Mouse (Mus musculus) embryo, embryonic 9.5 days (tissue): Measurements from ENCODE around the gene Ly86.

Source experiments
- DNase-seq: peaks from one replicate; pipeline ENCODE4 v3.0.0-alpha.2; 2017; ENCODE audit errors: extremely low spot score

Gene Ly86

DNA sequence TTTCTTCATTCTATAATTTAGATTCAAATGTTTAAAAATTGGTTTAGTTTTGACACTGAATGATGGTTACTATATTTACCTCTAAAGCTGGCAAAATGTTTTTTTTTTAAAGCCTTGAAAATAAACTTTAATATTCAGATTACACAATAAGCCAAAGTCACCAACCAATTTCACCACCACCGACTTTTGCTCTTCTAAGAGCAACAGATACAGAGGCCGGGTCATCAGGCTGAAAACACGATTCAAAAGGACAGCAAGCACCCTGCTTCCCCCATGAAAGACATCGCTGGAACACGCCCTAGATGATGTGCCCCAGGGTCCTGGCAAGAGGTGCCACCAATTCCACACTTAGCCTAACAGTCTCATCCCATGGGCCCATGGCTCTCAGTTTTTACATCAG, 113.5 kb downstream of the Ly86 start:
- no peak for DNase-seq

DNA sequence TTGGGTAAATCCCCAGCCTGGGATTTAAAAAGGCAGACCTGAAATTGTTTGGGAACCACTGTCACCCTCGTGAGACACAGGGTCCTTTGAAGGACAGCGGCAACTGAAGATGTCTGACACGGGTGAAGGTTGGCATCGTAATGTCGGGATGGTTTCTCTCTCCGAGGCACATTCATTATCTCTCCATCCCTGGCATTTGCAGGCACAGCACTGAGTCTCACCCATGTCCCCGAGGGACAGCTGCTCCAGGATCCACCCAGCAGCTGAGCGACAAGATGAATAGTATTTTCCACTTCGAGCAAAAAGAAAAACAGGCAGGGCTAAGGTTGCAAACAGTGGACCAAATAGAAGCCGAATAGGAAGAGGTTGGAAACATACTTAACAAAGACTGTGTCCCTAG, 114.0 kb downstream of the Ly86 start:
- no peak for DNase-seq

DNA sequence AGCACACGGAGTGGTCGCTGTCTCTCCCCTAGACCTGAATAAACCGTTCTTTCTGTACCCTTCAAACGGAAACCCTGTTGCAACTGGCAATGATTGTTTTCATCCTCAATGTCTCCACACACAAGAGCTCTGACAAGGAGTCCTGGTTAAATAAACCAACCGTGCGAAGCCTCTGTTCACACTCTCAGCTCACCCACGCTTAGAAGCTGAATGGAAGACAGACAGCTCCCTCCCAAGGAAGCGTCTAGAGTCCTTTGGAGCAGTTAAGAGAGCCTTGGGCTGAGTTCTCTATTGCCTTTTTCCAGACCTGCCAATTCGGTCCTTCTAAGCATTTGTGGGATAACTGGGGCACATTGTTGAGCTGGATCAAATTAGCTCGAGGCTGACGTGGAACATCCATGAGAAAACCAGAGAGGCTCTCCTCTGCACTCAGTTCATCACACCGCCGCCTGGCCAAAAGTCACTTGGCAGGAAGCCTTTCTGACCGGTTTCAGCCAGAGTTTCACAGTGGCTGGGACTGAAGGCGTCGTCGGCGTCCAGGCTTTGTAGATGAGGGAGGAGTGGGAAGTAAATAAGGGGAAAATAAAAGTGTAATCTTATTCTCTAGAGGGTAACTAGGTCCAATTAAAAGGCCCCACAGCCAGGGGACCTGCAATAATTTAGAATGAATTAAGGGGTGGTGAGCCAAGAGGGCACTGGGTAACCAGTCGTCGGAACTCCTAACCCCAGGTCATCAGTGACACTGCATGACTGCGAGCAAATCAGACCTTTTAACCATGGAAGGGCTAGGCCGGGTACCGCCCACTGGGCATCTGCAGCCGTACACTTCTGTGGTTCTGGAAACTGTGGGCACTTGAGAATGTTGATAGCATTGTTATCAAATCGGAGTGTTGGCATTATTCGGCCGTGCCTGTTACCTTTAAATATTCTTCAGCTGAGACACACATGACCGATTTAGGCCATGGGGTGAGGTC, 115.2 kb downstream of the Ly86 start:
- no peak for DNase-seq

- no peak for DNase-seq
Measured at GRCm38 (mm10) chr13:37462049-37462702, 117.2 kb downstream of the Ly86 start.

DNA sequence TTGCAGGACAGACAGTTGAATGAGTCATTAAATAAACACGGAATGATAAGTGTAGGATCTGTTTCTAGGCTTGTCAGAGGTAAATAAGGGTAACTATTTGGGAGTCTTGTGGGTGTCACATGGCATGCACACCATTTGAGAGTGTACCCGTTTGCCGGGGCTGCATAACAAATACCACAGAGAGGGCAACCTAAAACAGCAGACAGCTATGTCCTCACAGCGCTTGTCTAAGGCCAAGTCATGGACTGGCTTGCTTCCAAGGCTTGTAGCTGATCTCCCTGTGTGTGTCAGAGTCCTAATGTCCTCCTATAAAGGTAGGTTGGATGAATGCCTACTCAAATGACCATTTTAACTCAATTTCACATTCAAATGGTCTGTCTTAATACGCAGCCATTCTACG, 120.7 kb downstream of the Ly86 start:
- no peak for DNase-seq

DNA sequence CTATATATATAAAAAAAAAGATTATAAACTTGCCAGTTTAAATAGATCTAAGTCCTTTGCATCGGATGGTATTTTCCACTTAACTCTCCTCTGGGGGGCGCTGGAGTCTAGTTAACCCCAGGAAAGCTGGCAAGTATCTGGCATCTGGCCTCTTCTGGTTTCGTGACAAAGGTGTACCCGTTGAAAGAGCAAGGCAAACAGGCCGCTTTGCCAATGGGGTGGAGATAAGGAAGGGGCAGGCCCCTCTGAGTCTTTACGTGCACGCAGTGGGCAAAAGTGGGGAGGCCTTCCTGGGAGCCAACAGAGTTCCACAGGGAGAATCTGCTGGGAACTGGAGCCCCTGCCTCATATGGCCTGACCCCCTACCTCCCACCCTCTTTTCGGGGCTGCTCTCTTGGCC, 122.8 kb downstream of the Ly86 start:
- peak; percentile 54 for DNase-seq
